Mouse (Mus musculus): ENCODE results near the gene Dynlt1c. TPM values are rescaled to one million over a fixed set of nuclear protein-coding genes. Genes with fewer than 3 reads are reported as not detected.
"Not testable (repeated sequence)": the region's sequence is repeated elsewhere in the genome, so short reads cannot be mapped to it uniquely, and the experiment has no call there.

Gene Dynlt1c
- total RNA-seq (2021): 1 to 10 TPM; 5.4 to 6.1 TPM
- long read RNA-seq, experiment 1, transcript Dynlt1c-201 (5 exons, 2,589 nt): major isoform, 126 of 153 reads
- long read RNA-seq, experiment 1, partial matches to known transcripts: 16 of 153 reads
- long read RNA-seq, experiment 1, other reads (novel, unspliced or antisense): 11 of 153 reads
- long read RNA-seq, experiment 2, transcript Dynlt1c-201 (5 exons, 2,589 nt): major isoform, 52 of 59 reads
- long read RNA-seq, experiment 2, partial matches to known transcripts: 0 of 59 reads
- long read RNA-seq, experiment 2, other reads (novel, unspliced or antisense): 7 of 59 reads

DNA sequence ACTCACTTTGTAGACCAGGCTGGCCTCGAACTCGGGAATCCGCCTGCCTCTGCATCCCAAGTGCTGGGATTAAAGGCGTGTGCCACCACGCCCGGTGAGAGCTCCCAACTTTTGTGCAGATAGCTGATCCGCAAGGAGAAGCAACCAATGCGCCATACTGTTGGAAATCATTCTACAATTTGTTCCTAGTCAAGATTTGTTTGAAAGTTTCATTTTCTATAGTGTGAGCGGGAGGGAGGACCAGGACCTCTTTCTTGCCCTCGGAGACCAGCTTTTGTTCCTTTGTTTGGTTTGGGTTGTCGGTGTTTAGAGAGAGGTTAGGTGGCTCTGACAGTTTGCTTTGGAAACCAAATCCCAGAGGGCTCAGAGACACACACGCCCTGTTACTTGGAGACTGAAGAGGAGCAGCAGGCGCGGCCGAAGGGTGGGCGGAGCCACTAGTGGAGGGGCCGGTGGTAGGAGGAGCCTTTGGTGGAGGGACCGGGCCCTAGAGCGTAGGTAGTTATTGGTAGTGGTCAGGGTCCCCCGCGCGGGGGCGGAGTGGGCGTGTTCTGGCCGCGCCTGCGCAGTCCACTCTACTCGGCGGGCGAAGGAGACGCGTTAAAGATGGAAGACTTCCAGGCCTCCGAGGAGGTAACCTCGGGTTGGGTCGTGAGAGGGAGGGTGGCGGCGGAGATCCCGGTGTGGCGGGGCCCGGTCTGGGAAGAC, at the start of gene Dynlt1c:
Gene Dynlt1c (plus strand): TSS at position 468 of the 708 bp plus-strand sequence.
- DNase-seq: peak; percentile 85 to 87

DNA sequence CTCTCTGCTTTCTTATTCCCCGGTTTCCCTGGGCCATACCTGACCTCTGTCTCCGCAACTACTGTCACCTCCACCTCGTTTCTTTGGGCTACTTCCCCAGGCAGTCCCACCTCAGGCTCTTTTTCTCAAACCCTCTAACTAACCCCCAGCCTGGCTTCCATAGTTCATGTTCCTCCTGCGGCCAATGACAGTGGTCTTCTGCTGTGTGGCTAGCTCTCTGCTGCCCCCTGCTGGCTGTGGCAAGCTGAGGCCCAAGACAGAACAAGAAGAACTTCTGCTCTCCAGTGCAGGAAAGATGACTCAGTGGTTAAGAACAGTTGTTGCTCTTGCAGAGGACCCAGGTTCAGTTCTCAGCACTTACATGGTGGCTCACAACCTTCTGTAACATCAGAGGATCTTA, 47.7 kb upstream of the Dynlt1c start:
- DNase-seq: not testable (repeated sequence)

DNA sequence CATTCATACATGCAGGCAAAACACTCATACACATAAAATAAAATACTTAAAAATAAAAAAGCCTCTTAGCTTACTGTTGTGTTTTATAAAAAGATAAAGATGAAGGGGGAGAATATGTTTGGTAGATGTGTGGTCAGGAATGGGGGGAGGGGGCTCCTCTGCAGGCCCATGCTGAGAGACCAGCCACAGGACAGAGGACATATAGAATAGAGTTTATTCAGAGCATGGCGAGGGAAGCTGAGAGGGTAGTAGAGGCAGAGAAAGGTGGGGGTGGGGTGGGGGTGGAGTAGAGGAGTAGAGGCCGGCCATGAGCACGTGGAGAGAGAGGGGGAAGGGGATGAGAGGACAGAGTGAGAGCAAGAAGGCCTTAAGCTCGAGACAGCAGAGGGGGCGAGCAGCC, 47.2 kb upstream of the Dynlt1c start:
- DNase-seq: not testable (repeated sequence)

DNA sequence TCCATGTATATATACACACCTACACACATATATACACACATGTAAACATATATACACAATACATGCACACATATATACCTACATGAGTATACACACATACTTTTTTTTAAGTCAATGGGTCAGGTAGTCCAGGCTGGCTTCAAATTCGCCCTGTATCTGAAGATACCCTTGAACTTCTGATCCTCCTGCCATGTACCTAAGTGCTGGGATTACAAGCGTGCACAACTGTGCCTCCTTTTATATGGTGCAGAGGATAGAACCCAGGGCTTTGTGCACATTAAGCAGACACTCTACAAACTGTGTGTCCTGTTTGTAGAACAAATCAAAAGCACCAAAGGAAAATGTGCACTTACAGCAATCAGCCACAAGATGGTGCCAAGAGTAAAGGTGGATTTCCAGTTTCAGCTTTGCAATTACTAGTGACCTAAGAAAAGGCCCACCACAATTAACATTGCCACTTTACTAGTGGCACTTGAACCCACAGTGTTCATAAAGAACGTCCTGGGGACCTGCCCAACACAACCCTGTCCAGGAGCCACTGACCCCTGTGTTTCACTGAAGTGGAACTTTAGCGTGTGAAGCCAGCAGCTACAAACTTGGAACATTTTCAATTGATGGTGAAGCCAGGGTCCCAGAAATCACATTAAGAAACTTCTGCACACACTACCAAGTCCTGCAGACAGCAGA, 41.9 kb upstream of the Dynlt1c start:
- DNase-seq: not testable (repeated sequence)

DNA sequence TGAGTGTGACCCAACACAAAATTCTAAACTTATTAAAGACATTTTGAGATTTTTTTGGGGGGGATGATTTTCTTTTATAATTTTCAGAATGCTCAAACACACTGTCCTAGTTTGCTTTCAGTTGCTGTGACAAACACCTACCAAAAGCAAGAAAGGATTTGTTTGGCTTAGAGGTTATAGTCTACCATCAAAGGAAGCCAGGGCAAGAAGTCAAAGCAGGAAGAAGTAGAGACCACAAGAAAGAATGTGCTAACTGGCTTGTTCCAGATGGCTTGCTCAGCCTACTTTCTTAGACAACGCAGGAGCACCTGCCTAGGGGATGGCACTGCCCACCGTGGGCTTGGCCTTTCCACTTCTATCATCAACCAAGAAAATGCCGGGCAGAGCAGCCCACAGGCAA, 36.6 kb upstream of the Dynlt1c start:
- not testable (repeated sequence) for DNase-seq

DNA sequence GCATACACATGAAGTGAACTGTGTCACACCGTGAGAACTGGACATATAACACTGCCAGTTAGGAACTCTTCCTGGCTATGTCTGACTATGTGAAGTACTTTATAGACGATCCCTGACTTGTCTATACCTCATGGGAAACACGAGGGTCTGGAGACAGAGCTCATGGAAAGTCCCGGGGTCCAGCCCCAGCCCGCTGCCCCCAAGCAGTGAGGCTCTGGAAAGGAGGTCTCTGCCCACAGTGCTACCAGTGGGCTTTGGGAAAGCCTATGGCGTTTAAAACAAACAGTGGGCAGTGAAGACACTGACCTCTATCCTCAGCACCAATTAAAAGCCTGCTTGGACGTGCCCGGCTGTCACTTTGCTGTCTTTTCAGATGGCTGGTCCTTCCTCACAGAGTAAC, 33.6 kb upstream of the Dynlt1c start:
- not testable (repeated sequence) for DNase-seq

DNA sequence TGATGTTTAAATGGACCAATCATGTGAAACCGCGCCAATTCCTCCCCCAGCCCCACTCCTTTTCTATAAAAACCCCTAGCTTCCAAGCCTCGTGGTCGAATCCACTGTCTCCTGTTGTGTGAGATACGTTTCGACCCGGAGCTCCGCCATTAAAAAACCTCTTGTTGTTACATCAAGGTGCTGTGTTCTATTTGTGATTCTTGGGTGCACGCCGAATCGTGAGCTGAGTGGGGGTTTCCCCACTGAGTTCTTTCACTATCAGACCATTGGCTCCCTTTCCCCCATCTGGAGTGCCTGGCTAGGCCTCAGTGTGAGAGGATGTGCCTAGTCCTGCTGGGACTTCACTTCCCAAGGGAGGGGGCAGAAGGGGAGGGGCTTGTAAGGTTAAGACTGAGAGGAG, 30.2 kb upstream of the Dynlt1c start:
- DNase-seq: not testable (repeated sequence)

DNA sequence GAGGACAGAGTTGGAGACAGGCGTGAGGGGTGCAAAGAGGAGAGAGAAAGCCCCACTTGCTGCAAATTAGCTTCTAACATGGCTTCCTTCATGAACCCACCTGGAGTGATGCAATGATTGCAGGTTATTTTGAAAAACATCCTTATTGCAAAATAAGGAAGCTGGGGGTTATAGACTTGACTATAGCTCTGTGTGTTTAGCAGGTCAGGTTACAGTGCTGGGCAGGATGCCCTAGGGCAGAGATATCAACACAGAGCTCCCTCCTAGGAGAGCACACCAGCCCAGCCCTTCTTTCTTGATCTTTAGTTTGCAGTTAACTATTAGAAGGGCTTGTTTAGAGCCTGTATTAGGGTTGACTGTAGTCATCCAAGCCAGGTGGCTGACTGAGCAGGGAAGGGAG, 29.3 kb upstream of the Dynlt1c start:
- DNase-seq: not testable (repeated sequence)

DNA sequence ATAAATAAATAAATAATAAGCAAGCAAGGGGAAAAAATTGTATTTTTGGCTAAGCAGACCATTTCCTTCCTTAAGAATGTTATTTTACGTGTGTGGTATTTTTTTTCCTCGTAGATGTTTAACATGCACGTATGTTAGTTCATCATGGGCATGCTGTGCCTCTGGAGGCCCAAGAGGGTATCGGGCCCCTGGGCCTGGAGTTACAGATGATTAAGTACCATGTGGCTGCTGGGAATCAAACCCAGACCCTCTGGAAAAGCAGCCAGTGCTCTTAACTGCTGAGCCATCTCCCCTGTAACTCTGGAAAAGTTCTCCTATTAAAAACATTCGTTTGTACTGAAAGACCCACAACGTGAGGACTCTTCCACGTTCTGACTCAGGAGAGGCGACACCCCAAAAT, 26.1 kb upstream of the Dynlt1c start:
- not testable (repeated sequence) for DNase-seq

DNA sequence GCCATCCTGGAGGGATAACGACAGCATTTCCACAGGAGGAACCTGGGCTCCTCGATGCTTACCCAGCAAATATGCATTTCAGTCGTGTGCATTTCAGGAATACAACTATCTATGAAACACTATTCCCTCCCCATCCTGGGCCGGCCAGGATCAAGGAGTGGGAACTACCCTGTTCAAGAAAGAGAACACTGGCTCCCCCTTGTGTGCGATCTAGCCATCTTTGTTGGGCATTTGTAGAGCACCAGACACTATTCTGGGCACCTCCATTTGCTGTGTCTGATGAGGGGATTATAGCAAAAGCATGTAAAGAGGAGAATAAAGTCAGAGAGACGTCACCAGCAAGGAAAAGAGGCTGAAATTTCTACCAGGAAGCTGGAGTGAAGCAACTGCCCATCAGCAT, 12.8 kb upstream of the Dynlt1c start:
- not testable (repeated sequence) for DNase-seq

DNA sequence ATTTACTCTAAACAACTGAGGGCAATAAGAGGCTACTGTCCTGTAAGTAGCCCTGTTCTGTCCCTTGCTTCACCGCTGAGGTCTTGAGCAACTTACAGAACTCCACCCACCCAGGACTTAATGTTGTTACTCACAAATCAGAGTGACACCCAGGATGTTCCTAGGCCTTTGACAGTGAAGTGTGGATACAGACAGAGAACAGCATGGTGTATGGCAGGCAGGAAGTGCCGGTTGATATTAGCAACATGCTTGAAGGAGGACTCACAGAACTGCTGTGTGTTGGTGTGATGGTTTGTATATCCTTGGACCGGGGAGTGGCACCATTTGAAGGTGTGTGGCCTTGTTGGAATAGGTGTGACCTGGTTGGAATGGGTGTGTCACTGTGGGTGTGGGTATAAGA, 9.4 kb upstream of the Dynlt1c start:
- DNase-seq: not testable (repeated sequence)

DNA sequence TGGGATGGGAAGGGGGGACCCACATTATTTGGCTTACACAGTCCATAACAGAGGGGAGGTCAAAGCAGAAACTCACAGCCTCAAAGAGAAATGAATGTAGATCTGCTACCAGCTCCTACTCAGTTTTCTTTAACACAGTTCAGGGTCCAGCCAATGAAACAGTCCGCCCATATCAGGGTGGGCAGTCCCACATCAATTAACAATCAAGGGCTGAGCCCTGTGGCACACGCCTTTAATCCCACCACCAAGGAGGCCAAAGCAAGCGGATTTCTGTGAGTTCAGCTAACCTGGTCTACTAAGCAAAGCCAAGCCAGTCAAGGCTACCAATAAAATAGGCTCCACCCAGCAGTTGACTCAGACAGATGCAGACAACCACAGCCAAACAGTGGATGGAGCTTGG, 7.6 kb upstream of the Dynlt1c start:
- DNase-seq: not testable (repeated sequence)

DNA sequence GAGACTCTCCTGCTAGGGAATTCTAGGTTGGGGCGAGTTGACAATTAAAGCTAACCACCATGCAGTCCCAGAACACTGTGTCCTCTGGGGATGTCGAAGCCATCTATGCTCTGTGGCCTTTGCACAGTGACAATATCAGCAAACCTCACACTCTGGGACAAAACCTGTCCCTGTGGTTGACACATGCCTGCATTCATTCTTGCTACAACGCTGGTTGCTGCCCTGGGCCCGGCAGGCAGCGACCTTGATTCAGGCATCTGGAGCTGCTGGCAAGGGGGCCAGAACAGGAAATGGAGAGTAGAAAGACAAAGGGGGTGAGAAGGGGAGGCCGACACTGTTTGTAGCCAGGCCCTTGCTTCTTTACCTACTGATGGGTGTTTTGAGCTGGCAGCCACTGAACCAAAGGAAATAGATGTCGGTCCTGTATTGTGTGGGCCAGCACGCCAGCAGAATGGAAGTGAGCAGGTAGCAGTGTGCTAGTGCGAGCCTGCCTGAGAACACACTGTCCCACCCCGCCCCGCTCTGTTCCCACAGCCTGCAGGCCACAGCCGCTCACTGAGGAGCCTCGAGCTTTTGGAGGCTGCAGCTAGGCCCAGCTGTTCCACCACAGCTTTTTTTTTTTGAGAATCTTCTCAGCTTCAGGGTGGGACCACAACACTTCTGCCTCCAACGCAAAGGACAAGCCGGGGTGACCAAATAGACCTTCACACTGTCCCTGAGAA, 5.5 kb upstream of the Dynlt1c start:
- peak; percentile 28 to 33 for DNase-seq

DNA sequence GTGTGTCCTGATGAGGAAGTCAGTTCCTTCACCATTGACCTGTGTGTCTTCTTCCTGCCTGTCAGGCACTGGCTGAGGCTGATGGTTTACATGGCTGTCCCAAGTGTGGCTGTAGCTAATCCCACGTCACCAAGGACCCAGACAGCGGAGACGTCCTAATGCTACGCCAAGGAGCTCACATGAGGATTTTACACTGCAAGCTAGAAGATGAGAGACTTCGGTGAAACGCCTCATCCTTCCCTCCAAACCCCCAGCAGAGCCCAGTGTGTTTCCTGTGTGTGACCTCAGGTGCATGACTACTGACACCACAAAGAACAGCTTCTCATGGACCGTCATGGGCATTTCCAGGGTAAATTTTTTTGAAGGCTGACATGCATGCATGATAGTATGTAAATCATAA, 3.1 kb upstream of the Dynlt1c start:
- DNase-seq: not testable (repeated sequence)

DNA sequence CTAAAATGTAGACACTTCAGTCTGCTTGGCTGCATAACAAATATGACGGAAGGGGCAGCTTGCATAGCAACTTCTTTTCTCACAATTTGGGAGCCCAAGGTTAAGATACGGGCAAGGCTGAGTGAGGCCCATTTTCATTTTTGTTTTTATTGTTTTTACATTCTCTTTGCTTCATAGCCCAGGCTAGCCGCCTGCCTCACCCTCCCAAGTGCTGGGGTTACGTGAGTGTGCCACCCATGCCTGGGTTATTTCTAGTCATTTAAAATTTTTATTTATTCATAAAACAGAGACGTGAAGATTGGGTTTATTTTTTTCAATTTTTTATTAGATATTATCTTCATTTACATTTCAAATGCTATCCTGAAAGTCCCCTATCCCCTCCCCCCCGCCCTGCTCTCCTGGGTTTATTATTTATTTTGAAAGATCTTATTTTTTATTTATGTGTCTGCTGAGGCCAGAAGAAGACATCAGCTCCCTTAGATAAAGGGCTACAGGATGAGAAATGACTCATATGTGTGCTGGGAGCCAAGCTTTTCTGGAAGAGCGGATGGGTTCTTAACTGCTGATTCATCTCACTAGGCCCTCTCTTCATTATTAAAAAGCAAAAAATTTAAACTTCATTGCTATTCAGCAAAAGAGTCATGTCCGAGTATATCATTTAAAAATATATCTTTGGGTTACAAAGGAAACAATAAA, 1.1 kb upstream of the Dynlt1c start:
- DNase-seq: peak; percentile 47 to 53

DNA sequence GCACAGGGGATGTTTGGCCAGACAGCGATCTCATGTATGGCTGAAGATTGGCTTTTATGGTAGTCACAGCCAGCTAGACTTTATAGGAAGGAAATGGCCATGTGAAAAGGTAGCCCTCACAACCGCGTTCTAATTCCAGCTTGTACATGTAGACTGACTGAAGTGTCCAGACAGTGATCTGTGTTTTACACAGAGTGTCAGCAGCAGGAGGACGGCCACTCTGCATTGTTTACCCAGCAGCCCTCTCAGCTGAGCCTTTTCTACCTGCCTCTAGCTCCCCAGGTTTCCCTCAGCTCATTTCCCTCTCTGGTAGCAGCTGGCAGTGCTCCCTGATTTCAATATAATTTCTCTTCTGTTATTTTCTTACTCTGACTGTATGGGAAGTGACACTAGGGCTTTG, 734 bp downstream of the Dynlt1c start:
- DNase-seq: not testable (repeated sequence)

DNA sequence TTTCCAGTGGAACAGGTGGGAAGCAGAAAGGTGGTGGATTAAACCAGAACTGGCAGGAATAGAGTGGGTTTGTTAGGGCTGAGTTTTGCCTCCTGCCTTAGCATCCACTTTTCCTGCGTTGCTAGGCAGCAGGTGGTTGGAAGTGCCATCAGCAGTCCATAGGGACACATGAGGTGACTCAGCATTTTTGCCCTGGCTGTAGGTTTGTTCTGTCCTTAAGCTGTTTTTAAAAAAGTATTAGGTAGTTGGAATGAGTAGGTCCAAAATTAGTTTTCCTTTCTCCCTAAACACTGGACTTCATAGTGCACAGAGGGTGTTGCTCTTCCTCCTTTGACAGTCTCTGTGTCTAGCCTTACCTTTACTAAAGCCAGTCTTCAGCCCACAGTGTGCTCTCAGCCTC, 3.9 kb downstream of the Dynlt1c start:
- DNase-seq: not testable (repeated sequence)

DNA sequence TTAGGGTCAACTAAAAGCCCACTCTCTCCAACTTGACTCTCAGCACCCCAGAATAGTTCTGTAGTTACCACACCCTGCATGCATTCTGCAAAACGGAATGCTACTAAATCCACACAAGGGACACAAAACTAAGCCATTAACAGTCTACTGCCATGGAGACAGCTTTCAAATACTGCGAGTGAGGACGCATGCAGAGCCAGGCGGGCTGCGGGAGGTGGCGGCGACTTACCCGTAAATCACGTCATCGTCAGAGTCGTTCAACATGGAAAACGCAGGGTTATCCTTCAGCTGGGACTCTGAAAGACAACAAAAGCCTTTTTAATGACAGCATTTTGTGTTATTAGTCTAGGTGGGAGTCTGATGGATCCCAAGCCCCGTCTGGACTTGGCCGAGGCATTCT, 12.1 kb downstream of the Dynlt1c start:
- not testable (repeated sequence) for DNase-seq

DNA sequence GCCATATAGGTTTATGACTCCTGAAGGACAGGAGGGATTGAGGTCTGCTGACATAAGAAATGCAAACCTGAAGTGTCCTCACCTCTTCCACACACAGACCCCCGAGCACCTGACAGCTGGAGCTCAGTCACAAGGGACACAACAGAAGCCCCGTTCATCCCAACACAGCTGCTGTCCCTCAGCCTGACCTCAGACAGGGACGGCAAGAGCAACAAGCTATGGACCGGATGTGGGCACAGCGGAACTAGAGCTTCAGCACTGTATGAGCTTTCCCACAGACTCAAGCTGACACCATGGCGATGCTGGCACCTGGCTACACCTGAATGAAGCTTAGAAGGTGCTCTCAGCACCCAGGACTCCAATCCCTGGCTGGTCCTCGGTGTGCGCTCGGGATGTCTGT, 12.8 kb downstream of the Dynlt1c start:
- not testable (repeated sequence) for DNase-seq

DNA sequence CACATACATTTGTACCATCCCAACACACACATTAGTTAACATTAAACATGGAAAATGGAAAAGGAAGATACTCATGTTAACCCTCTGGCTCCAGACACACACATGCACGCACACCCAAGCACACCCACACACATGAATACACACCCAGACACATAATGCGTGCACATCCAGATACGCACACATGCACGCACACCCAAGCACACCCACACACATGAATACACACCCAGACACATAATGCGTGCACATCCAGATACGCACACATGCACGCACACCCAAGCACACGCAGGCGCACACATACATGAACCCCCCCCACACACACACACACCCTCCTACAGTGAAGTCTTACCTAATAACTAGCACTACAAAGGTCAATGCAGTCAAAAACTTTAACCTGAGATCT, 15.3 kb downstream of the Dynlt1c start:
- not testable (repeated sequence) for DNase-seq

DNA sequence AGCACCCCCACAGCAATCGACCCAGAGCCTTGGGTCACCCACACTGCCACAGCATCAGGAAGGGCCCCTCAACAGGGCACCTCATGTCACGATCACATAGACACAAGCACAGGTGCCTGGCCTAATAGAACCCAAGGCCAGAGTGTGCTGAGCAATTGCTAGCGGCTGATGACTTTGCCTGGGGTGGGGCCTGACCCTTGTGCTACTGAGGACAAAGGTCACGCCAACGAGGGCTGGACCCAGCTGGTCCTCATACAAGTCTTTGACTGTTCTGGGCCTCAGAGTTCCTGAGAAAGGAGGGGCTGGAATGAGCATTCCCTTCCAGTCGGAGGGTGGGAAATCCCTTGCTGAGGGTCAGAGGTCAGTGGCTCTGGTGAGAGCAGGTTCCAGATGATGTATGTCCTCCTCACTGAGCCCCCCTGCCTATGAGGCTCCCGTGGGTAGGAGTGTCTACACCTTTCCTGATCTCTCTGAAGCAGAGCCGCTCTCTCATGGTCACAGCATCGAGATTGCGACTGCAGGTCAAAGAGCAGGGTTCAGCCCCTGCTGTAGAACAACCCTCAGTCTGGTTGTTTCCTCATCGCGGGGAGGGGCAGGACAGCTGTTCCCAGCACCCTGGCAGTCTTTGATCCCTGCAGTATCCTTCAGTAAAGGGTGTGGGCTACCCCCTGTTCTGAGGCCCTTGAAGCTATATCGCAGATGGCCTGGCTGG, 16.4 kb downstream of the Dynlt1c start:
- DNase-seq: not testable (repeated sequence)

Data from adrenal gland, postnatal 36 days (tissue).